Mouse (Mus musculus): ENCODE measurements around the gene Adh6a. TPM values are rescaled to one million over a fixed set of nuclear protein-coding genes. Genes with fewer than 3 reads are reported as not detected.

Gene Adh6a
- total and polyA plus RNA-seq, 3 experiments = not detected

- Histone ChIP-seq H3K36me3 (replicated peaks in 1 of 2; ENCODE audit: control insufficient read depth in 1 of 2, insufficient read depth in 1 of 2, low read length in 1 of 2) (no peaks in the 10 kb centered on the region), H3K4me1 (ENCODE audit: control insufficient read depth in 1 of 2, insufficient read depth in 2 of 2) (peaks cover 0 to 7% of the 10 kb centered on the region in 2 experiments; a peak in 3 of 4 replicates), H3K27me3 (replicated peaks) (no peaks in the 10 kb centered on the region), H3K9me3 (replicated peaks; ENCODE audit: low read length) (no peaks in the 10 kb centered on the region), H3K4me2 (ENCODE audit: insufficient read depth, low read depth, poor library complexity, severe bottlenecking) (no peak overlapping the region), H3K27ac (ENCODE audit: insufficient read depth, low read depth) (no peak overlapping the region), H3K4me3 (replicated peaks in 1 of 3; ENCODE audit: low read depth in 2 of 3, low read length in 2 of 3, poor library complexity in 1 of 3) (no peak overlapping the region), H3K9ac (ENCODE audit: insufficient read depth, low read depth) (no peak overlapping the region), H3K79me2 (replicated peaks; ENCODE audit: control insufficient read depth, extremely low read depth, insufficient read depth, poor library complexity, severe bottlenecking) (no peaks in the 10 kb centered on the region)
- in situ Hi-C loops (cut with MboI; ENCODE audit: low pct_ligation_motif_present, low pct_unique_long_range_greater_than_20kb, low sequenced_read_pairs) (no loop called here), dilution Hi-C loops (cut with MboI; ENCODE audit: extremely low pct_ligation_motif_present, extremely low pct_unique_long_range_greater_than_20kb, low sequenced_read_pairs) (no loop called here)
- no peak for DNase-seq (ENCODE audit: extremely low read depth)
- TF ChIP-seq USF2 (conservative IDR thresholded peaks at IDR 0.05; ENCODE audit: low read depth, low read length) (no peak), ZKSCAN1 (IDR thresholded peaks at IDR 0.05; ENCODE audit: borderline replicate concordance, low read depth, low read length) (no peak), MAZ (IDR thresholded peaks at IDR 0.05; ENCODE audit: low read depth, low read length) (no peak), CHD1 (IDR thresholded peaks at IDR 0.05; ENCODE audit: low read depth, low read length) (no peak), IRF4 (IDR thresholded peaks at IDR 0.05; ENCODE audit: low read depth, low read length) (no peak), NRF1 (IDR thresholded peaks at IDR 0.05; ENCODE audit: low read depth, low read length) (no peak), NELFE (IDR thresholded peaks at IDR 0.05; ENCODE audit: low read depth, low read length) (no peak), SIN3A (IDR thresholded peaks at IDR 0.05; ENCODE audit: low read length) (no peak), MAFK (IDR thresholded peaks at IDR 0.05; ENCODE audit: insufficient replicate concordance, low read length) (no peak), MYC (IDR thresholded peaks at IDR 0.05; ENCODE audit: low read depth, low read length) (no peak), CHD2 (IDR thresholded peaks at IDR 0.05; ENCODE audit: low read length) (no peak), ZMIZ1 (IDR thresholded peaks at IDR 0.05; ENCODE audit: low read depth, low read length) (no peak), SMC3 (IDR thresholded peaks at IDR 0.05; ENCODE audit: low read depth, low read length) (no peak), TBP (conservative IDR thresholded peaks at IDR 0.05; ENCODE audit: low read depth, low read length) (no peak), MXI1 (IDR thresholded peaks at IDR 0.05; ENCODE audit: low read depth, low read length) (no peak), CTCF (conservative IDR thresholded peaks at IDR 0.05 in 1 of 2, IDR thresholded peaks at IDR 0.05 in 1 of 2; ENCODE audit: low read depth in 2 of 2, low read length in 2 of 2) (no peak), TCF12 (IDR thresholded peaks at IDR 0.05; ENCODE audit: low read depth, low read length) (no peak), GABPA (IDR thresholded peaks at IDR 0.05; ENCODE audit: insufficient replicate concordance, low read depth, low read length) (no peak)
Observed at GRCm38 (mm10) chr3:138305486-138306289, 7.4 kb upstream of the Adh6a start.

GRCm38 (mm10) chr3:138306290-138306683 lies 6.8 kb upstream of the Adh6a start:
- Histone ChIP-seq H3K27ac (ENCODE audit: insufficient read depth, low read depth) (no peak overlapping the region), H3K4me2 (ENCODE audit: insufficient read depth, low read depth, poor library complexity, severe bottlenecking) (no peak overlapping the region), H3K4me3 (replicated peaks in 1 of 3; ENCODE audit: low read depth in 2 of 3, low read length in 2 of 3, poor library complexity in 1 of 3) (no peak overlapping the region), H3K79me2 (replicated peaks; ENCODE audit: control insufficient read depth, extremely low read depth, insufficient read depth, poor library complexity, severe bottlenecking) (no peaks in the 10 kb centered on the region), H3K9ac (ENCODE audit: insufficient read depth, low read depth) (no peak overlapping the region), H3K27me3 (replicated peaks) (no peaks in the 10 kb centered on the region), H3K36me3 (replicated peaks in 1 of 2; ENCODE audit: control insufficient read depth in 1 of 2, insufficient read depth in 1 of 2, low read length in 1 of 2) (no peaks in the 10 kb centered on the region), H3K9me3 (replicated peaks; ENCODE audit: low read length) (no peaks in the 10 kb centered on the region), H3K4me1 (ENCODE audit: control insufficient read depth in 1 of 2, insufficient read depth in 2 of 2) (peaks cover 0 to 7% of the 10 kb centered on the region in 2 experiments; a peak in 3 of 4 replicates)
- DNase-seq (ENCODE audit: extremely low read depth) = no peak
- dilution Hi-C loops (cut with MboI; ENCODE audit: extremely low pct_ligation_motif_present, extremely low pct_unique_long_range_greater_than_20kb, low sequenced_read_pairs) (no loop called here), in situ Hi-C loops (cut with MboI; ENCODE audit: low pct_ligation_motif_present, low pct_unique_long_range_greater_than_20kb, low sequenced_read_pairs) (no loop called here)
- TF ChIP-seq ZMIZ1 (IDR thresholded peaks at IDR 0.05; ENCODE audit: low read depth, low read length) (no peak), EP300 (IDR thresholded peaks at IDR 0.05; ENCODE audit: low read length) (no peak), RCOR1 (conservative IDR thresholded peaks at IDR 0.05; ENCODE audit: low read depth, low read length) (no peak), JUN (IDR thresholded peaks at IDR 0.05; ENCODE audit: insufficient read depth, low read depth, low read length) (no peak), MYC (IDR thresholded peaks at IDR 0.05; ENCODE audit: low read depth, low read length) (no peak), JUND (conservative IDR thresholded peaks at IDR 0.05; ENCODE audit: low read depth, low read length) (no peak), UBTF (IDR thresholded peaks at IDR 0.05; ENCODE audit: low read depth, low read length) (no peak), BHLHE40 (IDR thresholded peaks at IDR 0.05; ENCODE audit: low read depth, low read length) (no peak), PAX5 (IDR thresholded peaks at IDR 0.05; ENCODE audit: low read length) (no peak), SMC3 (IDR thresholded peaks at IDR 0.05; ENCODE audit: low read depth, low read length) (no peak), HCFC1 (IDR thresholded peaks at IDR 0.05; ENCODE audit: low read depth, low read length) (no peak), MEF2A (IDR thresholded peaks at IDR 0.05; ENCODE audit: borderline replicate concordance, low read depth, low read length) (no peak), MAFK (IDR thresholded peaks at IDR 0.05; ENCODE audit: insufficient replicate concordance, low read length) (no peak), ELF1 (IDR thresholded peaks at IDR 0.05; ENCODE audit: low read depth, low read length) (no peak), E2F4 (IDR thresholded peaks at IDR 0.05; ENCODE audit: insufficient replicate concordance, low read depth, low read length) (no peak), POLR2AphosphoS2 (IDR thresholded peaks at IDR 0.05; ENCODE audit: low read depth, low read length) (no peak), MXI1 (IDR thresholded peaks at IDR 0.05; ENCODE audit: low read depth, low read length) (no peak), POLR2A (IDR thresholded peaks at IDR 0.05; ENCODE audit: low read depth, low read length) (no peak), KAT2A (IDR thresholded peaks at IDR 0.05; ENCODE audit: insufficient replicate concordance, low read length) (no peak)
